Mouse (Mus musculus) heart, embryonic 14.5 days (tissue): ENCODE measurements at regions not wholly inside any gene's neighbourhood (a gene's known extent, or its start where the extent isn't known, plus 50 kb on each side); places are given as distances from the start of the nearest gene placed in this dataset.

Experiments used
- ATAC-seq: fragments of 200-750 bp; cut with Nextera tagmentation; 2 replicates; pipeline ENCODE4 v1.8.0; 2017; ENCODE audit warnings: low read depth, moderate TSS enrichment; ENCODE audit not compliant: insufficient number of reproducible peaks, insufficient read depth, low FRiP score
- H3K27ac ChIP-seq, 2 experiments: fragments of 200-500 bp in 1 of 2; fragments of 300-500 bp in 1 of 2; sonication (generic) in 1 of 2; replicated peaks in 1 of 2; 2 replicates each; pipeline ENCODE4 v1.5.1; 2012 to 2014; ENCODE audit warnings: low read depth in 2 of 2, low read length in 2 of 2, control low read depth in 1 of 2, mild to moderate bottlenecking in 1 of 2, mixed read lengths in 1 of 2; ENCODE audit not compliant: control insufficient read depth in 1 of 2, insufficient read depth in 1 of 2
- H3K27me3 ChIP-seq: fragments of 300-500 bp; sonication (generic); 2 replicates; pipeline ENCODE4 v1.6.1; 2014; ENCODE audit warnings: mild to moderate bottlenecking, low read length, control low read depth; ENCODE audit not compliant: control insufficient read depth, insufficient read depth
- H3K36me3 ChIP-seq: fragments of 300-500 bp; sonication (generic); 2 replicates; pipeline ENCODE4 v1.6.1; 2014; ENCODE audit warnings: mild to moderate bottlenecking, control low read depth, low read length, mixed read lengths; ENCODE audit not compliant: control insufficient read depth, insufficient read depth
- H3K4me1 ChIP-seq, 2 experiments: fragments of 200-500 bp in 1 of 2; fragments of 300-500 bp in 1 of 2; sonication (generic) in 1 of 2; 2 replicates each; pipeline ENCODE4 v1.6.1; 2012 to 2014; ENCODE audit warnings: low read length in 2 of 2, control low read depth in 1 of 2, mixed read lengths in 1 of 2; ENCODE audit not compliant: control insufficient read depth in 2 of 2, insufficient read depth in 2 of 2
- H3K4me2 ChIP-seq: fragments of 300-500 bp; sonication (generic); 2 replicates; pipeline ENCODE4 v1.6.1; 2014; ENCODE audit warnings: mild to moderate bottlenecking, low read length
- H3K4me3 ChIP-seq, 2 experiments: fragments of 200-500 bp in 1 of 2; fragments of 300-500 bp in 1 of 2; sonication (generic) in 1 of 2; 2 replicates each; pipeline ENCODE4 v1.5.1; 2012 to 2014; ENCODE audit warnings: low read length in 2 of 2, mild to moderate bottlenecking in 2 of 2, control low read depth in 1 of 2, low read depth in 1 of 2, moderate library complexity in 1 of 2; ENCODE audit not compliant: control insufficient read depth in 1 of 2, insufficient read depth in 1 of 2
- H3K9ac ChIP-seq: fragments of 300-500 bp; sonication (generic); 2 replicates; pipeline ENCODE4 v1.6.1; 2014; ENCODE audit warnings: mild to moderate bottlenecking, low read length
- H3K9me3 ChIP-seq: fragments of 300-500 bp; sonication (generic); 2 replicates; pipeline ENCODE4 v1.6.1; 2016; ENCODE audit warnings: low read length, control low read depth; ENCODE audit not compliant: control insufficient read depth
- WGBS: fragments of 180-500 bp; shearing (Covaris S2); extraction: QIAGEN DNeasy Blood & Tissue Kit; methylation state at CpG from one replicate; pipeline ENCODE4 v1.1.7; 2014; 5-methylcytosine and 5-hydroxymethylcytosine counted together

DNA sequence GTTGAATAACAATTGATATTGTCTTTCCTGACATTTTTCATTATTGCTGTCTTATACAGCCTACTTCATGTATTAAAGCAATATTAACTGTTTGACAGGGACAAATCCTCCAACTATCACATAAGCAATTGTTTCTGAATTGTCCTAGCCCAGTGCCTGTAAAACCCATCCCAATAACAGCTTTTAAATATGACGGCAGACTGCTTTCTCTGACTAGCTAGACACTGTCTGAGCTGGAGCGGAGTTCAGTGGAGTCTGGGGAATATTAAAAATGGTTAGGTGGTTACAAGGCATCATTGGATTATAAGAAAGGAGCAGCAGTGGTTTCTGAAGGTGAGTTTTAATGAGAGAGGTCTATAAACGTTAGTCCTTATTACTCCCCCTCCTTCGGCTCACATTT is 155.2 kb downstream of the Psat1 start:
- no peaks in the 10 kb centered on the region for H3K9me3 ChIP-seq
- H3K4me2 ChIP-seq = no peak overlapping the region
- no peak overlapping the region for H3K27ac ChIP-seq
- H3K4me1 ChIP-seq = 0 out of 4 replicates have a peak, but pooled peaks cover 0 to 2% of the 10 kb centered on the region in 2 experiments
- no peak overlapping the region for H3K4me3 ChIP-seq
- no peak for ATAC-seq
- whole genome bisulfite sequencing = 76% methylated on average over 4 of the region's 4 CpGs
- H3K36me3 ChIP-seq = no peaks in the 10 kb centered on the region
- no peaks in the 10 kb centered on the region for H3K27me3 ChIP-seq
- H3K9ac ChIP-seq = no peak overlapping the region

DNA sequence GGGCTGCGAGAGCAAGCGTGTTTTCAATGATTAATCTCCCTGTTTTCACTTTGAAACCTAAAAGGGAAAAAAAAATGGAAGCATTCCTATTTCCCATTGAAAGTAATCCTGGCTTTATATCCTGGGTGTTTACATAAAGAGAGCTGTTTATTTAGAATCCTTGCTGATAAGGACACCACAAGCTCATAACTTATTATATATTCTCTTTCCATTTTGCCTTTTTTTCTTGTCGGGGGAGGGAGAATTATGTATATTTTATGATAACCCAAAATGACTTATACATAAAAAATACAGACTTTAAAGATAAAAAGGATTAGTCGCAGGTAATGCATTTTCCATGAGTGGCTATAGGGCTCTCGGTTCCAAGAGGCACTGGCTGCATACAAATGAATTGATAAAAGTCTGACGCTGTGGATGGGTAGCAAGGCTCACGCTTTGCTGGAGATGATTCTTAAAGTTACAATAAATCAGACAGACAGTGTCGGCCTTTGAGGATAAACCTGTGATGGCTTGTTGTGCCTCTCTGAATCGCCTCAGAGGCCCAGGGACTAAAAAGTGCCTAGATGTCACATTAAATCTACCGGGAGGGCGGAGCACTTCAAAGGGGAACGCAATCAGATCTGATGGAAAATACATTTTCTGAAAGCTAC is 155.7 kb downstream of the Psat1 start:
- 53% methylated on average over 12 of the region's 12 CpGs for WGBS
- no peaks in the 10 kb centered on the region for H3K36me3 ChIP-seq
- 0 out of 4 replicates have a peak, but pooled peaks cover 0 to 2% of the 10 kb centered on the region in 2 experiments for H3K4me1 ChIP-seq
- H3K4me3 ChIP-seq = no peak overlapping the region
- H3K9ac ChIP-seq = no peak overlapping the region
- H3K27me3 ChIP-seq = no peaks in the 10 kb centered on the region
- no peak overlapping the region for H3K27ac ChIP-seq
- ATAC-seq = no peak
- H3K4me2 ChIP-seq = peak overlapping the region; percentile 26; the same call in 1 of the 2 replicates
- no peaks in the 10 kb centered on the region for H3K9me3 ChIP-seq

DNA sequence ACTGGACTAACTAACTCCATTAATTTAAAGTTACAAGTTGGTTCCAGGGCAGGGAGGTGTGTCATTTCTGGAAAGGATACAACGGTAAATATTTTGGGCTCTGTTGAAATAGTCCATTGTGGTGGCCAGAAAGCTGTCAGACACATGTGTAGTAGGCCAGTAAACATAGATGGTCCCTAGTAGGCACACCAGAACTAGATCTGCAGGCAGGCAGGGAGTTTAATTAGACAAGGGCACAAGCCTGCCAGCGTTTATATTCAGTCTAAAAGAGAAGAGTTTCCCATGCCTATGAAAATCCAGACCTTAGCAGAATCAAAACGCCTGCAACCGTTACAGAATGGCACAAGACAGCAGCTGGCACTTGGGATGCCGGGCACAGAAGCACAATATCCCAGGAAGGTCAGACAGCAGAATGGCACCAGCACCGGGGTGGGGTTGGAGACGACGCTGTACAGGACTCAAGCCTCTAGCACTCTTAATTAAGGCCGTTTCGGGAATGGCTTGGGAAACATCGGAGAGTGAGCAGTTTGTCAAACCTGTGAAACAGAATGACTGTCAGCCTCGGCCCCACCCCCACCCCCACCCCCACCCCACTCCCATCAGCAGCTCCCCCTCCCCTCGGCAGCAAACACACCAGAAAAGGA is 156.4 kb downstream of the Psat1 start:
- H3K36me3 ChIP-seq = no peaks in the 10 kb centered on the region
- no peaks in the 10 kb centered on the region for H3K9me3 ChIP-seq
- ATAC-seq = no peak
- H3K4me2 ChIP-seq = peak overlapping the region; percentile 26; the same call in 1 of the 2 replicates
- no peak overlapping the region for H3K9ac ChIP-seq
- H3K27me3 ChIP-seq = no peaks in the 10 kb centered on the region
- no peak overlapping the region for H3K27ac ChIP-seq
- H3K4me3 ChIP-seq = no peak overlapping the region
- WGBS = 29% methylated on average over 13 of the region's 13 CpGs
- H3K4me1 ChIP-seq = 0 out of 4 replicates have a peak, but pooled peaks cover 0 to 2% of the 10 kb centered on the region in 2 experiments

DNA sequence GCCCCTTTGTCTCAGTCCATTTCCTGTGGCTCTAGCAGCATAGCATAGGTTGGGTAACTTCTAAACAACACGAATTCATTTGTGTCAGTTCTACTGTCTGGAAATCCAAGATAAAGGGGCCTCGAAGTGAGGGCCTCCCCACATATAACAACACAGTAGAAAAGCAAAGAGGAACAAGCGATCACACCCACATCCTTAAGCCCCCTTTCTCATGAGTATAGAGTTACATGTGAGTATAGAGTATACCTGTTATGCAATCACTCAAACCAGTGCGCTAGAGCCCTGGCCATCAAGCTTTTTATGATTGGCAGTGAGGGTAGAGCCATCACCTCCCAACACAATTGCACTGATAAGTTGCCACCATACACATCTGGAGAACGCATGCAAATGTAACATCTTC is 157.4 kb downstream of the Psat1 start:
- 69% methylated on average over 5 of the region's 5 CpGs for WGBS

DNA sequence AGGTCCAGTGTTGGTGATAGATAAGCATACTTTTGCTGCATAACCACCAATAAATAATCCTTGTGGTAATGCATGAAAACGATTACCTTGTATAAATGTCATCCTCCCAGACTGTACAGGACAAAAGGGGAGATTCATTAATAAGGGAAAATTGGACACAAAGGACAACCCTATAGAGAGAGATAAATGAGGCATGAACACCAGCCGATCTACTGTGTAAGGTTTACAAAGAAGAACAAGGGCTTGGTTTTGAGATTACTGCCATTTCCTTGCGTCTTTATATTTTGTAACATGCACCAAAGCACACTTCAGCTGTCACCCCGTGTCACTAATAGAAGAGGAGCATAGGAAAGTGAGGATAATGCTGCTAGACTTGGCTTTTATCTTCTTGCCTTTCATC is 162.5 kb downstream of the Psat1 start:
- 60% methylated on average over 4 of the region's 4 CpGs for WGBS
- Histone ChIP-seq H3K27me3 (no peaks in the 10 kb centered on the region), H3K4me2 (no peak overlapping the region)

More for the DNA sequence above, 157.4 kb downstream of the Psat1 start:
- Histone ChIP-seq H3K4me1 (0 out of 4 replicates have a peak, but pooled peaks cover 0 to 2% of the 10 kb centered on the region in 2 experiments), H3K9me3 (no peaks in the 10 kb centered on the region), H3K27me3 (no peaks in the 10 kb centered on the region), H3K4me2 (no peak overlapping the region), H3K9ac (no peak overlapping the region), H3K27ac (no peak overlapping the region), H3K4me3 (no peak overlapping the region), H3K36me3 (no peaks in the 10 kb centered on the region)
- no peak for ATAC-seq

DNA sequence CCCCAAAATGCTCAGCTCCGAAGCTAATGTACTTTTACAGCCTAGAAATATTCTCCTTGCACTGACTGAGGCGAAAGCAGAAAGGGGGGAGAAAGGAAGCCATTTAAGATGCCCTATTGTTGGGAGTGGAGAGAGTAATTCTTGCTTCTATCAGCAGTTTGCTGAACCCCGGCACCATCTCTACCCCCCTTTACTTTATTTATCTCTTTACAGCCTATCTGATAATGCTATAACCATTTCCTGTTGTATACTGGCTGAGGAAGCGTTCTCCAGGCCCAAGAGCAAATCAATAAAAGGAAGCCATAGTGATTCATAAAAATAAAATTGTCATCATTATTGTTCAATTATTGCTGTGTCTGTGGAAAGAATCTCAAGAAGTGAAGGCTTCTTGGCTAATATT is 177.5 kb downstream of the Psat1 start:
- whole genome bisulfite sequencing = 71% methylated on average over 4 of the region's 4 CpGs

More for the DNA sequence above, 162.5 kb downstream of the Psat1 start:
- no peak overlapping the region for H3K27ac ChIP-seq
- no peak overlapping the region for H3K9ac ChIP-seq
- no peaks in the 10 kb centered on the region for H3K9me3 ChIP-seq
- H3K4me1 ChIP-seq = no peaks in the 10 kb centered on the region
- H3K36me3 ChIP-seq = no peaks in the 10 kb centered on the region
- H3K4me3 ChIP-seq = no peak overlapping the region
- ATAC-seq = no peak

DNA sequence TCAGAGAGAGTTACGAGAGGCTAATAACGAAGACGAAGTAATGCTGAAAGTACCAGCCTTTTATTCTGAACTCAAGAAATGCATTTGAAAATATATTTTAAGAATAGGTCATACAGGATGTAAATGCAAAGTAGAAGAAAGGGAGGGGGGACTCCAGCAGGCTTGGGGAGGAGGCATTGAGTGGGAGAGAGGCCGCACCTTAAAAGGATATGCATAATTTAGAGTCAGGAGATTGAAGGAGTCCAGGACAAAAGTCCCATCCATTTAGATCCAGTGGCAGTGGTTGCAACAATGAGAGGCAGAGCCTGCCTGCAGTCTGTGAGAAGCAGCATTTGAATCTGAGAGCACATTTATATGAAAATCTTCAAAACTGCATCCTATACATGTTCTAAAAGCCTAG is 186.1 kb downstream of the Psat1 start:
- ATAC-seq = no peak
- H3K4me3 ChIP-seq = no peak overlapping the region
- H3K9ac ChIP-seq = no peak overlapping the region
- no peaks in the 10 kb centered on the region for H3K9me3 ChIP-seq
- no peak overlapping the region for H3K4me2 ChIP-seq
- H3K27ac ChIP-seq = no peak overlapping the region
- WGBS = 90% methylated on average over 4 of the region's 4 CpGs
- H3K4me1 ChIP-seq = no peaks in the 10 kb centered on the region
- H3K36me3 ChIP-seq = no peaks in the 10 kb centered on the region
- H3K27me3 ChIP-seq = no peaks in the 10 kb centered on the region

More for the DNA sequence above, 177.5 kb downstream of the Psat1 start:
- H3K4me2 ChIP-seq = no peak overlapping the region
- H3K4me1 ChIP-seq = no peaks in the 10 kb centered on the region
- ATAC-seq = no peak
- H3K4me3 ChIP-seq = no peak overlapping the region
- H3K27me3 ChIP-seq = no peaks in the 10 kb centered on the region
- H3K9me3 ChIP-seq = no peaks in the 10 kb centered on the region
- no peaks in the 10 kb centered on the region for H3K36me3 ChIP-seq
- no peak overlapping the region for H3K9ac ChIP-seq
- H3K27ac ChIP-seq = no peak overlapping the region
